Mouse (Mus musculus): Measurements from ENCODE around the gene Kyat1. TPM values are rescaled to one million over a fixed set of nuclear protein-coding genes. Genes with fewer than 3 reads are reported as not detected.

The Kyat1 gene
- polyA plus RNA-seq, 1 experiment from 2014 or later = 7.6 TPM

DNA sequence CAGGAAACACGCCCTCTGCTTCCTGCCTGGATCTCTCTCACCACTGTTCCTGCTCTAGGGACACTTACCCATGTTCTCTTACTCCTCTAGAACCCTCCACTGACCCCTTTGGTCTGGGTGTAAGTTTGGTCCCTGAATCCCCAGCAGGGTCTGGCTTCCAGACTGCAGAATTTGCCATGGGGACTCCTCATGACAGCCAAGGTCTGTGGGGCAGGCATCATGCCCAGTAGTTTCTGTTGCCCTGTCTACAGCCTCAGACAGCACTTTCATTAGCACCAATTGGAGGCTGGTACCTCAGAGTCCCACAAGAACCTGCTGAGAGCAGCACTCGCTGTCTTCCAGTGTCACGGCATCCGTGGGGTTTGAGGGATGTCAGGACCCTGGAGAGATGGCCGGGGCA is 2.2 kb upstream of the Kyat1 start:
- WGBS = 72% methylated on average over 5 of the region's 5 CpGs
- H3K36me3 ChIP-seq (ENCODE audit: control insufficient read depth, insufficient read depth, low read length) = no peaks in the 10 kb centered on the region
- peaks cover 4% of the 10 kb centered on the region; the same call in 1 of the 2 replicates for H3K4me1 ChIP-seq (ENCODE audit: control insufficient read depth, insufficient read depth, low read length)
- H3K27ac ChIP-seq (replicated peaks; ENCODE audit: low read depth, low read length) = no peak overlapping the region
- DNase-seq (ENCODE audit: low spot score) (no peak), ATAC-seq (ENCODE audit: insufficient number of reproducible peaks, low FRiP score, low TSS enrichment, low read depth) (no peak)
- H3K27me3 ChIP-seq (ENCODE audit: control insufficient read depth, insufficient read depth, low read length) = no peaks in the 10 kb centered on the region
- no peak overlapping the region for H3K9ac ChIP-seq (ENCODE audit: low read length)
- H3K4me3 ChIP-seq (ENCODE audit: low read depth, low read length) = no peak overlapping the region
- H3K9me3 ChIP-seq (ENCODE audit: control insufficient read depth, low read length) = no peaks in the 10 kb centered on the region
- H3K4me2 ChIP-seq (ENCODE audit: low read depth, severe bottlenecking) = no peak overlapping the region

DNA sequence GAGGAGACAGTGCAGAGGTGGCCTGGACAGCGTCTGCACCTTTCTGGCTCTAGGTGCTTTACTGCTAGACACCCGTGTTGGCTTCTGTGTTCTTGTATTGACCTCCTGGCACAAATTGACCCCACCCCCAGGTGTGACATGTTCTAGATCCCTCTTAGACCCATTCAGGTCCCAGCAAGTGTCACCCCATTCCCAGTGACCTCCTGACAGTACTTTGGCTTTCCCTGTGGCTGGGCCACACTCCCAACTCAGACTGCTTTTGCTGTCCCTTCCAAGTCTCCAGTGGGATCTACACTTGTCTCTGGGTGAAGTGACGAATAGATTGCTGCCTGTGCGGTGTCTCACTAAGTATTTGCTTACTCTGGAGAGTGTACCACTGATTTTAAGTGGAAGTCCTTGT is 1.8 kb upstream of the Kyat1 start:
- DNase-seq (ENCODE audit: low spot score) (no peak), ATAC-seq (ENCODE audit: insufficient number of reproducible peaks, low FRiP score, low TSS enrichment, low read depth) (no peak)
- Histone ChIP-seq H3K36me3 (ENCODE audit: control insufficient read depth, insufficient read depth, low read length) (no peaks in the 10 kb centered on the region), H3K27ac (replicated peaks; ENCODE audit: low read depth, low read length) (no peak overlapping the region), H3K4me1 (ENCODE audit: control insufficient read depth, insufficient read depth, low read length) (peaks cover 4% of the 10 kb centered on the region; the same call in 1 of the 2 replicates), H3K27me3 (ENCODE audit: control insufficient read depth, insufficient read depth, low read length) (no peaks in the 10 kb centered on the region), H3K4me3 (ENCODE audit: low read depth, low read length) (no peak overlapping the region), H3K9ac (ENCODE audit: low read length) (no peak overlapping the region), H3K4me2 (ENCODE audit: low read depth, severe bottlenecking) (no peak overlapping the region), H3K9me3 (ENCODE audit: control insufficient read depth, low read length) (no peaks in the 10 kb centered on the region)
- WGBS = 75% methylated on average over 4 of the region's 4 CpGs

DNA sequence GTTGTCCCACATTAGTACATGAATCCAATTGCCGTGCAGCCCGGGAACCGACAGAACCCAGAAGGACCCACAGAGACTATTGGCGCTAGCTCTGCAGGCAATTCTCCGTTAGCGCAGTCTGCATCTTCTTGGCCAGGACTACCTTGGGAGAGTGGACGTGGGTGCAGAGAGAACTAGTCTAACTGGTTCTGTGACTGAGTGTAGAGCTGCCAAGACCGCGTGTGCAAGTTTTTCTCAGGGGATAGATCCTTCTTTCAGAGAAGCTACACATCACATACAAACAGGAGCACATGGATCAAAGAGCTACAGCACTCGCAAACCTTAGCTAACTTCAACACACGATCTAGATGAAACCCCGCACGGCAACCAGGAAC is 405 bp downstream of the Kyat1 start:
- Histone ChIP-seq H3K36me3 (ENCODE audit: control insufficient read depth, insufficient read depth, low read length) (no peaks in the 10 kb centered on the region), H3K9me3 (ENCODE audit: control insufficient read depth, low read length) (no peaks in the 10 kb centered on the region), H3K9ac (ENCODE audit: low read length) (peak overlapping the region; percentile 24; the same call in 1 of the 2 replicates), H3K27me3 (ENCODE audit: control insufficient read depth, insufficient read depth, low read length) (no peaks in the 10 kb centered on the region), H3K4me2 (ENCODE audit: low read depth, severe bottlenecking) (peak overlapping the region; percentile 69), H3K4me3 (ENCODE audit: low read depth, low read length) (peak overlapping the region; percentile 58), H3K27ac (replicated peaks; ENCODE audit: low read depth, low read length) (no peak overlapping the region), H3K4me1 (ENCODE audit: control insufficient read depth, insufficient read depth, low read length) (peaks cover 4% of the 10 kb centered on the region; the same call in 1 of the 2 replicates)
- DNase-seq (ENCODE audit: low spot score) = no peak
- ATAC-seq (ENCODE audit: insufficient number of reproducible peaks, low FRiP score, low TSS enrichment, low read depth) = no peak
- 3% methylated on average over 13 of the region's 13 CpGs for WGBS

DNA sequence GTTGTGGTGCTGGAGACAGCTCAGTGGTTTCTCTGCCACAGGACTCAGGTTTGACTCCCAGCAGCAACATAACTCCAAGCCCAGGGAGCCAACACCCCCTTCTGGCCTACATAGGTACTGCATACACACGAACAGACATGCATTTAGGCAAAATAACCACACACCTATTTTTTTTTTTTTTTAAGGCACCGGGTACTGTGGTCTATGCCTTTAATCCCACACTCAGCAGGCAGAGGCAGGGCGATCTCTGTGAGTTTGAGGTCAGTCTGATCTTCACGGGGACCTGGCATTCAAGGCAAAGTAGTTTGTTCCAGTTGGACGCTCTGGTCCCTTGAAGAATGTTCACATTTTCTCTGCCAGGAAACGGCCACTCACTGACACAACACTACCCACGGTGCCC is 2.2 kb downstream of the Kyat1 start:
- ATAC-seq (ENCODE audit: insufficient number of reproducible peaks, low FRiP score, low TSS enrichment, low read depth) = no peak
- H3K4me1 ChIP-seq (ENCODE audit: control insufficient read depth, insufficient read depth, low read length) = peaks cover 4% of the 10 kb centered on the region; the same call in 1 of the 2 replicates
- 77% methylated on average over 7 of the region's 7 CpGs for WGBS
- no peak overlapping the region for H3K4me2 ChIP-seq (ENCODE audit: low read depth, severe bottlenecking)
- no peak overlapping the region for H3K9ac ChIP-seq (ENCODE audit: low read length)
- no peak overlapping the region for H3K4me3 ChIP-seq (ENCODE audit: low read depth, low read length)
- H3K27me3 ChIP-seq (ENCODE audit: control insufficient read depth, insufficient read depth, low read length) = no peaks in the 10 kb centered on the region
- DNase-seq (ENCODE audit: low spot score) = peak; percentile 44
- no peak overlapping the region for H3K27ac ChIP-seq (replicated peaks; ENCODE audit: low read depth, low read length)
- H3K36me3 ChIP-seq (ENCODE audit: control insufficient read depth, insufficient read depth, low read length) = no peaks in the 10 kb centered on the region
- no peaks in the 10 kb centered on the region for H3K9me3 ChIP-seq (ENCODE audit: control insufficient read depth, low read length)

DNA sequence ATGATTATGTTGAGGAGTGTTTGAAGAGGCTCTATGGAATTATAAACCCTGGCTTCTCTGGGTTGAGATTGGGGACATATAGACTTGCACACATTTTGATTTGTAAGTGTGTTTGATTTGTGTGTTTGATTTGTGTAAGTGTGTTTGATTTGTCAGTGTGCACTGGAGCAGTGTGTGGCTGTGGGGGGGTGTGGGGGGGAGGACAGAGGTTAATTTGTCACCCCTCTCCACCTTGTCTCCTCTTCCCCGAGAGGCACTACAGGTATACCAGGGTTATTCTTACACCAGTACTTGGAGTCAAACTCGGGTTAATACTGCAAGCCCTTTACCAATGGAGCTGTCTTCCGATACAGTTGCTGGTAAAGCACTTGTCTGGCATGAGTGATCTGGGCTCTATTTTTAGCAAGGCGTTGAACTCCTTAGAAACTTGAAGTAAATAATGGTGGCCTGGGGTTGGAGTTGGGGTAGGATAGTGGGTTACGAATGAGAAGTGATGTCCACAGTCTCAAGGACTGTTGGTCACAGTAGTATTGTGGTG is 5.2 kb downstream of the Kyat1 start:
- Histone ChIP-seq H3K36me3 (ENCODE audit: control insufficient read depth, insufficient read depth, low read length) (no peaks in the 10 kb centered on the region), H3K4me2 (ENCODE audit: low read depth, severe bottlenecking) (no peak overlapping the region), H3K4me3 (ENCODE audit: low read depth, low read length) (no peak overlapping the region), H3K4me1 (ENCODE audit: control insufficient read depth, insufficient read depth, low read length) (peaks cover 4% of the 10 kb centered on the region; the same call in 1 of the 2 replicates), H3K27ac (replicated peaks; ENCODE audit: low read depth, low read length) (no peak overlapping the region), H3K9ac (ENCODE audit: low read length) (no peak overlapping the region), H3K9me3 (ENCODE audit: control insufficient read depth, low read length) (no peaks in the 10 kb centered on the region), H3K27me3 (ENCODE audit: control insufficient read depth, insufficient read depth, low read length) (no peaks in the 10 kb centered on the region)
- WGBS = 89% methylated on average over 5 of the region's 5 CpGs
- DNase-seq (ENCODE audit: low spot score) (no peak), ATAC-seq (ENCODE audit: insufficient number of reproducible peaks, low FRiP score, low TSS enrichment, low read depth) (no peak)

DNA sequence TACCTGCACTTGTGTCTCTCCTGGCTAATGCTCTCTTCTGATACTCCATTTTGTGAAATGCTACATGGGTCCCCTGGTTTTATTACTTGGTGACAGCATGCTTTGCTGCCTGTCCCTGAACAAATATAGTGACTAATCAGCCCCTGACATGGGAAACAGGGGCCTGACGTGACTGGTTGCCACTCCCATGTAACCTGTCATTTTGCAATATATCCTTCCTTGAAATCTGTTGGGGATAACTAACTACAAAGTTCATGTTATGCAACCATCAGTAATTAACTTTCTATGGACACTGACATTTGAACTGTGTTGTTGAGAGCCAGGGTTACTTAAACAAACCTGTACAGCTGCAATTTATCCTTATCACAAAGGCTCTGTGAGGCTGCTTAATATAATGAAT is 5.7 kb downstream of the Kyat1 start:
- H3K9me3 ChIP-seq (ENCODE audit: control insufficient read depth, low read length) = no peaks in the 10 kb centered on the region
- no peak overlapping the region for H3K27ac ChIP-seq (replicated peaks; ENCODE audit: low read depth, low read length)
- no peak for ATAC-seq (ENCODE audit: insufficient number of reproducible peaks, low FRiP score, low TSS enrichment, low read depth)
- peaks cover 4% of the 10 kb centered on the region; the same call in 1 of the 2 replicates for H3K4me1 ChIP-seq (ENCODE audit: control insufficient read depth, insufficient read depth, low read length)
- H3K27me3 ChIP-seq (ENCODE audit: control insufficient read depth, insufficient read depth, low read length) = no peaks in the 10 kb centered on the region
- H3K4me3 ChIP-seq (ENCODE audit: low read depth, low read length) = no peak overlapping the region
- WGBS = 50% methylated on average over 1 of the region's 1 CpGs
- no peak overlapping the region for H3K4me2 ChIP-seq (ENCODE audit: low read depth, severe bottlenecking)
- no peak for DNase-seq (ENCODE audit: low spot score)
- no peaks in the 10 kb centered on the region for H3K36me3 ChIP-seq (ENCODE audit: control insufficient read depth, insufficient read depth, low read length)
- H3K9ac ChIP-seq (ENCODE audit: low read length) = no peak overlapping the region

DNA sequence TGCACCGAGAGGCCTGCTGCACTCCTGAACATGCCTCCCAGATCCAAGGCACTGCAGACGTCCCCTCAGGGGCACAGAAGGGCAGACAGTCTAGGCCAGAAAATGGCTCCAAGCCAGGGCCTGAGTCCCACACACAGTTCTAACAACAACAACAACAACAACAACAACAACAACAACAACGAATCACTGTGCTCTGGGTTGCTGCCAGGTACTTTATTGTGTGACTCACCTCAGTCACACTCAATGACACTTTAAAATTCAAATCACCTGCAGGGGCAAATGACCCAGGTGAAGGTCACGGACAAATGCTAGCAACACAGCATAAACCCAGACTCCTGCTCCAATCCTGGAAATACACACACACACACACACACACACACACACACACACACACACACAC is 7.6 kb downstream of the Kyat1 start:
- no peaks in the 10 kb centered on the region for H3K9me3 ChIP-seq (ENCODE audit: control insufficient read depth, low read length)
- no peak overlapping the region for H3K27ac ChIP-seq (replicated peaks; ENCODE audit: low read depth, low read length)
- 77% methylated on average over 4 of the region's 4 CpGs for WGBS
- ATAC-seq (ENCODE audit: insufficient number of reproducible peaks, low FRiP score, low TSS enrichment, low read depth) = no peak
- no peak overlapping the region for H3K4me3 ChIP-seq (ENCODE audit: low read depth, low read length)
- no peaks in the 10 kb centered on the region for H3K4me1 ChIP-seq (ENCODE audit: control insufficient read depth, insufficient read depth, low read length)
- H3K36me3 ChIP-seq (ENCODE audit: control insufficient read depth, insufficient read depth, low read length) = no peaks in the 10 kb centered on the region
- no peaks in the 10 kb centered on the region for H3K27me3 ChIP-seq (ENCODE audit: control insufficient read depth, insufficient read depth, low read length)
- H3K9ac ChIP-seq (ENCODE audit: low read length) = no peak overlapping the region
- no peak overlapping the region for H3K4me2 ChIP-seq (ENCODE audit: low read depth, severe bottlenecking)
- DNase-seq (ENCODE audit: low spot score) = no peak

DNA sequence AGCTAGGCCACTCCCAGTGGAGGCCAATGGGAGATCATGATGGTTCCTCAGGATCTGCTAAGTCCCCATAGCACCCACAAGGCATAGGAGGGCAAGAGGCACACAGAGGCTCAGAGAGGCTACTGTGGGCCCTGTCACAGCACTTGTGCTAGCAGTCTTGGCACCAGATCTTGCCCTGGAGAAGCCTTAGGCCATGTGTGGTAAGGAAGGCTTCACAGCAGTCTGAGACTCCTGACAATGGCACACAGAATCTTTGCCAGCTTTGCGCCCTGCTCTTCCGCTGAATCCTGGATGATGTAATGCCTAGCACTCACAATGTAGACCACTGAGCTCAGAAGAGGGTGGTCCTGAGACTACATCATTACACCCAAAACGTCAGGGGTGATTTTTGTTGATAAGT is 11.0 kb downstream of the Kyat1 start:
- DNase-seq (ENCODE audit: low spot score) = no peak
- Histone ChIP-seq H3K4me2 (ENCODE audit: low read depth, severe bottlenecking) (no peak overlapping the region), H3K36me3 (ENCODE audit: control insufficient read depth, insufficient read depth, low read length) (no peaks in the 10 kb centered on the region), H3K9me3 (ENCODE audit: control insufficient read depth, low read length) (no peaks in the 10 kb centered on the region), H3K9ac (ENCODE audit: low read length) (no peak overlapping the region), H3K27me3 (ENCODE audit: control insufficient read depth, insufficient read depth, low read length) (no peaks in the 10 kb centered on the region), H3K4me3 (ENCODE audit: low read depth, low read length) (no peak overlapping the region), H3K4me1 (ENCODE audit: control insufficient read depth, insufficient read depth, low read length) (no peaks in the 10 kb centered on the region), H3K27ac (replicated peaks; ENCODE audit: low read depth, low read length) (no peak overlapping the region)
- 87% methylated on average over 3 of the region's 3 CpGs for WGBS
- no peak for ATAC-seq (ENCODE audit: insufficient number of reproducible peaks, low FRiP score, low TSS enrichment, low read depth)
